Mouse (Mus musculus) retina, embryonic 14.5 days (tissue): ENCODE data around the gene Tmem138.
"Not testable (repeated sequence)": the region's sequence is repeated elsewhere in the genome, so short reads cannot be mapped to it uniquely, and the experiment has no call there.

ENCODE experiments used
- DNase-seq: peaks from one replicate; pipeline ENCODE4 v3.0.0-alpha.2; 2015; ENCODE audit warnings: low spot score

Gene Tmem138

DNA sequence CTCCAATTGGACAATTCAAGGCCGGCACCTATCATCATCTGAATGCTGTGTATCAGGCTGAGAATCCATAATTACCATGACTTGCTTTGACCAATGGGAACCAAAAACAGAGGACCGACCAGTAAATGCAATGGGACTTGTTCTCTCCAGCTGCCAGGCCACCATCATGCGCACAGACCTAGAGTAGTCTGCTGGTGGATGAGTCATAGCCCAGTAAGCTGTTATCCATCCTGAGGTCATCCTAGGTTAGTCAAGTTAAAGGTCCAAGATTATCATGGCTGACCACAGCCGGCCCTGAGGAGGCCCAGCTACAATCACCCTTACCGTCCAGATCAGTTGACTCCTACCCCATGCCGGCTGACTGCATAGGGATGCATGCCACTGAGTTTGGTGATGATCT, 7.5 kb downstream of the Tmem138 start:
- DNase-seq = no peak

DNA sequence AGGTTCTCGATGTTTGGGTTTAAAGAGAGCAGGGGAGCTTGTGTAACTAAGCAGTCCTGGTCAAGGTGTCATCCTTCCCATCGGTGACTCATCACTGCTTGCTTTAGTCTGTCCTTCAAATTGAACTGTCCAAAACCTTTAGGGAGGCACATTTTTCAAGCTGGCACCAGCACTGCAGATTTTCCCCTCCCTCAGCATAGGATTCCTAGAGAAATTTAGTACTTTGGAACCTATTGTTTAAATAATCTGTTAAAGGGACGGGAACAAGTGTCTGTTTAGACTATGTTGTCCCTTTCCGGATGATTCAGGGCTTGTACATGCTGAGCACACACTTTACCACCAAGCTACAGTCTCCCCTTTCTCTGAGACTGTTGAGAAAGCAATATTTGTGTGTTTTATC, 11.9 kb downstream of the Tmem138 start:
- DNase-seq = no peak

DNA sequence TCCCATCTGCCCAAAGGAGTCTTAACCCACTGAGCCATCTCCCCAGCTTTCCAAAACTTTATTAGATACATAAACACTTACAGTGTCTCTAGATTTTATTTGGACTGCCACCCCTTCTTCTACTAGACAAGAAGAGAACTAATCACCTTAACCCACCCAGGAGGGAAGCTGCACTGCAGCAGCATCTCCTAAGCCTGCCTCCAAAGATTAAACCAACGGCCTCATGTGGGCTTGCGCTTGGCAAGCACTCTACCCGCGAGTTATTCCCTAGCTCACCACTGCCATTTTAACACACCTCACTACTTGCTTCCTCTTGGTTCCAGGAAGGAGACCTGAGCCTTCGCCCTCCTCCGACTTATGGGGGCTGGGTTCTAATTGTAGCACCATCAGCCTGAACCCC, 12.9 kb downstream of the Tmem138 start:
- no peak for DNase-seq

DNA sequence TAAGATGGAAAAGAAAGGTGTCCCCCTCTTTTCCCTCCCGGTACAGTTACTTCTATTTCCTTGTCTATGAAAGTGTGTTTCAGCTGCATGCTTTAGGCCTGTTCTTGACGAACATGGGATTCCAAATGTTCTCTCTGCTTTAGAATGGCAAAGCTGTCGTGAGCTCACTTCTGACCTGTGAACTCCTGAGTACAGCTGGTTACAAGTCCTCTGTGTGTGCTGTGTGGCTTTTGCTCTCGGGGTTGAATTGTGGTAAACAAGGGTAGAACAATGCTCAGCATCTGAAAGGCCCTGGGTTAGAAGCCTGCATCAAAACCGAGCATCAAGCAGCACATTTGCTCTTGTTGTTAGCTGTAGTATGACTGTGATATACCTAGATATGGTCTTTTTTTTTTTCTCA, 14.8 kb downstream of the Tmem138 start:
- DNase-seq = no peak

DNA sequence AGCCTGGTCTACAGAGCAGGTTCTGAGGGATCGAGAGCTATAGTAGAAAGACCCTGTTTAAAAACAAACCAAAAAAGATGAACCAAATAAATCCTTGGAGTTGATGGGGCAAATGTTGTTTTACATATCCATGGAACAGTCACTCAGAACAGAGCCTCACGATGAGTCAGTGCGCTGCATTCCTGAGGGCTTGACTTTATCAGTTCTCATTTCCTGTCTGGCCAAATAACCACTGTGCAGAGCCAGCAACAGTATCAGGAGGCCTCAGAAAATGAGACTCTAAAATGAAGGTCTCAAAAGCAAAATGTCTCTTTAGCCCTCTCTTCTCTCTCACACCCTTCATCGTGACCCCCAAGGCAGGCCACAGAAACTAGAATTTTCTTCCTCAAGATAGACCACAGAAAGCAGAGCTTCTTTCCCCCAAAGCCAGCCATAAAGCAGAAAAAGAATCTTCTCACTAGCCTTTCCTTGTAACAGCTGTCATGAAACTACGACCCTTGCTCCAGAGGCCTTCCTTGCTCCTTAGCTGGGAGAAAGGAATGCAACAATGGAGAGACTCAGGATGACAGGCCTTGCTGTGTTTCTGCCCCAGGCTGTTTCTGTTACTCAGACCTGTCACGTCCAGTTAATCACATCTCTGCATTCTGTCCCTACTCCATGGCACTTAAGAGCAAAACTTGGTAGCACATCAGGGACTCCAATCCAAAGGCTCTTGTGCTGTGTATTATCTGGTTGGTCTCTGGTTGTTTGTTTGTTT, 15.4 kb downstream of the Tmem138 start:
- peak; percentile 61 for DNase-seq

DNA sequence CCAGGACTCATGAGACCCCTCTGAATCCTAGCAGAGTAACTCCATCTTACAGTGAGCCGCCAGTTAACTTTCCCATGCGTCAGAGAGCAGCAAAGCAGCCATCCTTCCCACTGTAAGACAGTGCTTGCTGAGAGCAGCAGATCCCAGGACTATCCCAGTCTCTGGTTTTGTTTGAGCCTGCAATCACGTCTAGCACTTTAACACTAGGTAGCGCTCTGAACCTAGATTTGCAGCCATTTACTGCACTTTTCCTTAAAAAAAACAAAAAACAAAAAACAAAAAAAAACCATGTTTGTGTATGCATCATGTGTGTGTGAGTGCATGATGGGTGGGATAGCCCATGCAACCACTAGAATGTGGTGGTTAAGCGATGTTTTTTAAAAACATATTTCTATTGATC, 17.1 kb downstream of the Tmem138 start:
- peak; percentile 40 for DNase-seq

DNA sequence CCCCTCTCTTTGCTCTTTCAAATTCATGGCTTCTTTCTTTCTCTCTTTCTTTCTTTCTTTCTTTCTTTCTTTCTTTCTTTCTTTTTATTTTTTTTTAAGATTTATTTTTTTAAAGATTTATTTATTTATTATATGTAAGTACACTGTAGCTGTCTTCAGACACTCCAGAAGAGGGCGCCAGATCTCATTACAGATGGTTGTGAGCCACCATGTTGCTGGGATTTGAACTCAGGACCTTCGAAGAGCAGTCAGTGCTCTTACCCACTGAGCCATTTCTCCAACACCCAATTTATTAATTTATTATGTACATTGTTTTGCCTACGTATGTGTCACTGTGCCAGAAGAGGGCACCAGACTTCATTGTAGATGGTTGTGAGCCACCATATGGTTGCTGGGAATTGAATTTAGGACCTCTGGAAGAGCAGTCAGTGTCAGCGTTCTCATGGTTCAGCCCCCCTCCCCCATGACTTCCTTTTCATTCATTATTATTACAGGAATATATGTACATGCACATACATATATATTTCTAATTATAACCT, 19.3 kb downstream of the Tmem138 start:
- not testable (repeated sequence) for DNase-seq

DNA sequence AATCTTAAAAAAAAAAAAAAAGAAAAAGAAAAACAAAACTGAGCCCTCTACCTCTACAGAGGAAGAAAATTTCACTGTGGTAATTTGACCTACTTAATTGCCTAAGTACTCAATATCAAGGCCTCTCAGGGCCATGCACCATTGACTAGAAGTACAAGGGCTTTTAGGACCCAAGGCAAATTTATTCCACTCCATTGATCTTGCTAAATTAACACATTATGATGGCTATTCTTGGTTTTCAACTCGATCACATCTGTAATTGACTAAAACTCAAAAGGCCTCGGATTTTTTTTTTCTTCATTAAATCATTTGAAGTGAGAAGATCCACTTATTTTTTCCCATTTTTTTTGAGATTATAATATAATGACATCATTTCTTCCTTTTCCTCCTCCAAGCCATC, 19.7 kb downstream of the Tmem138 start:
- DNase-seq = peak; percentile 60

DNA sequence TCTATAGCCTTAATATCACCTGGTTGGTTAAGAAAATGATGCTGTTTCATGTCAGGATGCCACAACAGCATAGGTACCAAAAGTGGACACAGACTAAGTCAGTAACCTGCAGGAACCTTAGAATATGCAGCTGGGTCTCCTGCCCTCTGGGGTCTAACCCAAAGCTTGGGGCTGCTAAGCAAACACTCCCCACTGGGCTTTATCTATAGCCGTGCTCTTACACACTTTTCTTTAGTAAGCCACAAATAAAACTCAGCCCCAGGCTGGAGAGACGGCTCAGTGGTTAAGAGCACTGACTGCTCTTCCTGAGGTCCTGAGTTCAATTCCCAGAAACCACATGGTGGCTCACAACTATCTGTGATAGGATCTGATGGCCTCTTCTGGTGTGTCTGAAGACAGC, 20.2 kb downstream of the Tmem138 start:
- no peak for DNase-seq

DNA sequence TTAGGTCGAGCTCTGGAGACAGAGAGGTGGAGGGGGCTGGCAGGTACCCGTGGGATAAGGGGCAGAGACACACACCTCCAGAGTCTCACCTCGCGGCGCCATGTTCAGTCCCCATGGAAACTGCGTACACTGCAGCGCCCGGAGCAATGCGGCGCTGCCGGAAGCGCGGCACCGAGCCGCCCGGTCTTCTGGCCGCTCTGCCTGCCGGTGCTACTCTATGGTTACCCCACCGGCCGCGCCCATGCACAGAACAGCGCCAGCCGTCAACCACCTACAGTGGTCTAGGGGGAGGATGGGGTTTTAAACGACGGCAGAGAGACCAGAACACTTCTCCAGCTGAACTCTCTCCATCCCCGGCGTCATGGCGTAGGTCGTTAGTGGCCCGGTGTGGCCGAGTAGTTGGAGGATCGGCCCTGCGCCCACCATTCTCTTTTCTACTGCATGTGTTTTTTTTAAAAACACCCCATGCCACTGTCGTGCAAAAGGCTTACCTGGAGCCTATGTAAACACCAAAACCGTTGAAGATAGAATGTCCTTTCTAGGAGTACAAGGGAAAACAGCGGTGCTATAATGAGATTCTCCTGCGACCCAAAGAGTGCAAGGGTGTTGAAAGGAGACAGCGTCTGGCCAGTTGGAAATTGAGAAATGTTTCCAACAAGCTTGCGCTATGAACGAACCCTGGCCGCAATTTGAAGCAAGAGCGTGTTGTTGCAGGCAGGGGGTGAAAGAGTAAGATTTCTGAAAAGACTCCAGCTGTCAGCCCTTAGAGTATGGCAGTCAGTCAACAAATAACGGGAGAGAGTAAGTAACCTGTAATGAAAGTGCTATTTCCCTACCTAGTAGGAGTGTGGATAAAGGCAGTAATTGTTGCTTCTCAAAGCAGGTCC, 21.3 kb downstream of the Tmem138 start, which contains the start of gene Tmem216:
Tmem216 (minus strand) TSS at position 615 of the 887 bp plus-strand sequence.
- peak; percentile 87 for DNase-seq

DNA sequence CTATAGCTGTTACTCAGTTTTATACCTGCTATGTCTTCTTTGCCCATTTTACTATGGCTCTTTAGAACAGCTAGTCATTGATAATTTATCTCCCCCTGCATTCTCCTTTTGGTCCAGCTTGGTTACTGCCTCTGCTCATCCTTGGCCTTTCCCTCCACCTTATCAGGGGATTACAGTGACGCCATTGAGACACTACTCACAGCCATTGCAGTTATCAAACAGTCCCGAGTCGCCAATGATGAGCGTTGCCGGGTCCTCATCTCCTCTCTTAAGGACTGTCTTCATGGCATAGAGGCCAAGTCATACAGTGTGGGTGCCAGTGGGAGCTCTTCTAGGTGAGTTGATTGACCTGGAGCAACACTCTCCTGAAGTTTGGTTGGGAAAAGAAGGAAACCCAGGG, 37.7 kb downstream of the Tmem138 start:
- no peak for DNase-seq

DNA sequence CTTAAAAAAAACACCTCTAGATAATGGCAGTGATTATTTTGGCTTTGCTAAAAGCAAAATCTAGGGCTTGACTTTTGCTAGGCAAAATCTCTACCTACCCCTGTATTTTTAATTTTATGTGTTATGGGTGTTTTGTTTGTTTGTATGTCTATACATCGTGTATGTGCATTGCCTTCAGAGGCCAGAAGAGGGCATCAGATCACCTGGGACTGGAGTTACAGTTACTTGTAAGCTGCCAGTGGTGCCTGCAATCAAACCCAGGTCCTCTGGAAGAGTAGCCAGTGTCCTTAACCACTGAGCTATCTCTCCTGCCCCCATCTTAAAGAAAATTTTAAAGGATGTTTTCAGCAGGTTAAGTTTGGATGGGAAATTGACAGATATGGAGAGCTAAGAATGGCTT, 47.1 kb downstream of the Tmem138 start:
- DNase-seq = no peak

DNA sequence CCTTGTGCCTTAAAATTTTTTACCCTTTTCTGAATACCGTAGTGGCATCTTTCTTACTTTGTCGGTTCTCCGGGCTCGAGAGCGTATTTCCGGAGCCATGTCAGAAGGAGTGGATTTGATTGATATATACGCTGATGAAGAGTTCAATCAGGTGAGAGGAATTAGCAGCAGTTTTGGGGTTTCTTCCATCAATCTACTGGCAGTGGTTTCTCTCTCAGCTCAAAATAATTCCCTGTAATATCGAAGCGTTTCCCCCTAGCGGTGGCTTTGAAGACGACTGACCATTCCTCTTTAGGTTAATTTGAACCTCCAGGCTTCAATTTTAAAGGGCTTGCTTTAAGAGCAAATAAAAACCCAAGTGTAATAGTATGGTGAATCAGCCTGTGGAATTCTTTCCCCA, 51.3 kb downstream of the Tmem138 start, which contains the start of gene Sdhaf2:
Sdhaf2 (minus strand) TSS at position 233 of the 400 bp plus-strand sequence.
- DNase-seq = peak; percentile 77

DNA sequence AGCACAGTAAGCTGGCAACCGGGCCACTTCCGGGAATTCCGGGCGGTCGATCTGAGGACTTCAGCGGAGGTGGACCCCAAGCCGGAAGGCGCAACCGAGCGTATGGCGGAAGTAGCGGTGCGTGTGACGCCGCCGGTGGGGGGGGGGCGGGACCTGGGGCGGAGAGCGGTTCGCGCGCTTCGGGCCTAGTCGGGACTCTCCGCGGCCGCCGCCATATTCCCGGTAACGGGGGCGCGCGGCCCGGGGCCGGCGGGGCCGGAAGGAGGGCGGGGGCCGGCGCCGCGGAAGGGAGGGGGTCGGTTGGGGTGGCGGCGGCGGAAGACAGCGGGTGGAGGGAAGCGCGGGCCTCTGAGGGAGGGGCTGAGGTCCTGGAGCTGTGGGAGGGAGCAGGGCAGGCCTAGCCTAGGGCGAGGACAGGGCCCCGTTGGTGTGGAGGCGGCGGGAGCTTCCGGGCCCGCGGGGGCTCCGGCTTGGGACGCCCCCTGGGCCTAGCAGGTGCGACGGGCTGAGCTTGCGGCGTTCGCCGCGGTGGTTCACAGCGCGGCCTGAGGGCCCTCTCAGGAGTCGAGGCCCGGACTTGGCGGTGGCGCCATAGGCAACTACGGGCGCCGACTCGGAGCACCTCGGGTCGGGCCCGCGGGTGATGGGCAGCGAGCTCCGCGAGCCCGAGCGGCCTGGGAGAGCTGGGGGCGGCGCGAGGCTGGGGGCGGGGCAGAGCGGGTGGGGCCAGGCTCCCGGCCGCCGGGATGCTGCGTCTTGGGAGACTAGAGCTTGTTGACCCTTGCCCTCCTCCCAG, 51.9 kb downstream of the Tmem138 start, which contains the start of gene Cpsf7:
Cpsf7 (plus strand) TSS at position 161 of the 796 bp plus-strand sequence.
- peak; percentile 92 for DNase-seq

DNA sequence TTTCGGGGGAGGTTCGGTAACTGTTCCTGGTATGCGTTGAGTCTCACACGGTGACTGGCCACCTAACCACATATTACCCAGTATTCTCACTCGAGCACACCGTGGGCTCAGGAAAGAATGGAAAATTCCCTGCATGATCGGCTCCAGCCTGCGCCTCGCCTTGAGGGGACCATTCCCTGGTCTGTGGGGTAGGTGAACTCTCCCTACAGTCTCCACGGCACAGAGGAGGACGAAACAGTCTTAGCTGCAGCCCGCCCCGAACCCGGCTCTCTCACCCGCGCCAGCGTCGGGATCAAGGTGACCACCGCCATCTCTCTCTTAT, 52.4 kb downstream of the Tmem138 start:
- no peak for DNase-seq

DNA sequence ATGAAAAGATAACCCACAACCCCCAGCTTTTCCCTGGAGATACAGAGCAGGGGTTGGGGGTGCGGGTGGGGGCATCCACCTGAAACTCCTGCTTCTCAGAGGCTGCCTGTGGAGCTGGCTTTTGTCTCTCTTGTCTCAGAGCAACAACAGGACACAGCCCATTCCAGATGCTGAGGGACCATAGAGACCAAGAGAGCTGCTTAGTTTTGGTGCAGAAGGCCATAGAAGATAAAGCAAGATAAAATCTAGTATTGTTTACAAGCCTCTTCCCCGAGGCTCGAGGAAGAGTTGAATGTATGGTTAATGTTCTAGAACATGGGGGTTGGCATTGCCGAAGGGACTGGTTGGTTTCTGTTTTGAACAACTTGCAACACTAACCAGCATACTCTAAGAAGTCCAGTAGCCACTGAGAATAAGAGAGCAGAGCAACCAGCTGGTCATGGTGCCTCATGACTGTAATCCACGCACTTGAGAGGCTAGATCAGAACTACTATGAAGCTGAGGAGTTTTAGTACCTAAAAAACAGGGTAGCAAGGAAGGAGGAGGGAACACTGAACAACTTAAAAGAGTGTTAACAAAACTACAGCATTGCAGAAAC, 53.6 kb downstream of the Tmem138 start:
- no peak for DNase-seq

DNA sequence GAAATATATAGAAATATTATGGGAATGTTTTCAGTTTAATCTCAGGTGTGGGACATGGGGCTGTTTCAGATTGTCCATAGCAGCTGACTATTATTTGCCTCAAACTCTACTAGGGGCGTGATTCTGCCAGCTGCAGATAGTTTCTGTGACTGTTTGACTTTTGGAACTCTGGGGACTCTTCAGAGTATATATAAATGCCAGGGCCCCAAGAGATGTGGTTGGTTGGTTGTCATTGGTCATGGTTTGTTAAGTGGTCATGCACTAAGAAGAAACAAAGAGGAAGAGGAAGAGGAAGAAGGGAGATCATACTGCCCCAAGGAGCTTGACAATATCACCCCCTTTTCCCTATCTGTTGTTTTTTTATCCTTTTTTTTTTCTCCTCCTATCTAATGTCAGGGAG, 55.2 kb downstream of the Tmem138 start:
- no peak for DNase-seq
